Mouse (Mus musculus): ENCODE results near the gene Anxa1. TPM values are rescaled to one million over a fixed set of nuclear protein-coding genes. Genes with fewer than 3 reads are reported as not detected.
A peak's percentile ranks its signal among the peaks of the same experiment; 100 is the strongest.

The Anxa1 gene
- total RNA-seq, 2 experiments from 2014 or later: 33.7 to 35.6 TPM

GRCm38 (mm10) chr19:20385645-20386044 is 5.1 kb downstream of the Anxa1 start:
- intact Hi-C loops (cut with DNase I): no loop called here

GRCm38 (mm10) chr19:20381207-20381752 is 9.5 kb downstream of the Anxa1 start:
- intact Hi-C loops (cut with DNase I): no loop called here
- DNase-seq: no peak

More at GRCm38 (mm10) chr19:20385645-20386044, 5.1 kb downstream of the Anxa1 start:
- no peak for DNase-seq

GRCm38 (mm10) chr19:20370175-20370574 is 20.6 kb downstream of the Anxa1 start:
- no peak for DNase-seq
- intact Hi-C loops (cut with DNase I): no loop called here

DNA sequence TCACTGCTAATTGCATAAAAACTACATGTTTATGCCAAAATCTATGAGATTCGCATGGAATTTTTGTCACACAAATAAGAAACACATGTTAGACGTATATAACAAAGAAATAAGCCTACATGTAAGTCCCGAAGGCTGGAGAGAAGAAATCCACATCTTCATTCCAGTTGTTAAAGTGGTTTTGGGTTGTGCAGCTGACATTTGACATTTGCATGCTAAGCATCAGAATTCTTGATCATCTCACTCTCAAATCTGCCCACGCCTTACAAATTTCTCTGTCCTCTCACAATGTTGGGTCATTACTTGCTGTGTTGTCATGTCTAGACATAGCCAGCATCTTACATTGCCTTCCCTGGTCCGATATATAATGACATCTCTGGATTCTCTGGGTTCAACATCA is 24.2 kb downstream of the Anxa1 start:
- no peak for DNase-seq
- intact Hi-C loops (cut with DNase I): loop anchor here (10.0 kb wide), 1 partner anchor 398 kb away; no protein-coding TSS in a partner anchor

GRCm38 (mm10) chr19:20366010-20366409 is 24.7 kb downstream of the Anxa1 start:
- DNase-seq: no peak
- intact Hi-C loops (cut with DNase I): loop anchor here (10.0 kb wide), 1 partner anchor 399 kb away; no protein-coding TSS in a partner anchor

GRCm38 (mm10) chr19:20365364-20365763 is 25.4 kb downstream of the Anxa1 start:
- DNase-seq: no peak
- intact Hi-C loops (cut with DNase I): loop anchor here (10.0 kb wide), 1 partner anchor 399 kb away; no protein-coding TSS in a partner anchor

GRCm38 (mm10) chr19:20364931-20365330 is 25.8 kb downstream of the Anxa1 start:
- intact Hi-C loops (cut with DNase I): loop anchor here (10.0 kb wide), 1 partner anchor 400 kb away; no protein-coding TSS in a partner anchor
- no peak for DNase-seq

DNA sequence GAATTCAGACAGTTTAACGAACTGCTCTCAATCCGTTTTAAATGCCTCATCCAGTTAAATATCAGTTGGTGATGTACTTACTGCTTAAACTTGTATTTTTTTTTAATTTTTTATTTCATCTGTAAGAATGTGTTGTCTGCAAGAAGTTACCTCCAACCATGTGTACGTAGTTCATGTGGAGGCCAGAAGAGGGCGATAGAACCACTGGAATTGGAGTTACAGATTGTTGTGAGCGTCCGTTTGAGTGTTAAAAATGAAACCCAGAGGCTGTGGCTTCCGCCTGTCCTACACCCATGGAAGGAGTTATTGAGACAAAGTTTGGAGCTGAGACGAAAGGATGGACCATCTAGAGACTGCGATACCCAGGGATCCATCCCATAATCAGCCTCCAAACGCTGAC is 27.5 kb downstream of the Anxa1 start:
- intact Hi-C loops (cut with DNase I): loop anchor here (10.0 kb wide), 1 partner anchor 402 kb away; no protein-coding TSS in a partner anchor

DNA sequence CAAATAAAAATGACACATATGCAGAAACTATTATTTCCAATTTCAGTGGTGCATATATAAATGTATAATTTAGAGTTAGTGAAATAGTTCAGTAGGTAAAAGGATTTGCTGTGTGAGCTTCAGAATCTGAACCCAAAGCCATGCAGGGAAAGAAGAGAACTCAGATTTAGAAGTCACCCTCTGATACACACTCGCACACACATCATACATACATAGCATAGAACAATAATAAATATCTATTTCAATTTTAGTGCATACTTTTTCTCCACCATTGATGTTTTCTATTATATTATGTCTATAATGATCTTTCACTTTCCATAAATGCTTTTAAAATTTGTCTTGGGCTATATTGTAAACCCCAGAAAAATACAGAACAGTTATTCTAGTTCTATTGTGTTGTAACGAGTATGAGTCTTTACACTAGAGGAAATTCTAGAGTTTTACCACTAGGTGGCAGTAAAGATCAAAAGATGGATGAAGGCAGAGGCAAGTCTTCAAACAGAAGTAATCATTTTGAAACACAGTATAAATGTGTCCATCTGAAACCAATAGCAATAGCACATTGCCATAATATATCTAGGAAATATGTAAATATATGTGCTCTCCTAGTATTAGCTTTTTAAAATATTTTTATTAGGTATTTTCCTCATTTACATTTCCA is 28.7 kb downstream of the Anxa1 start:
- DNase-seq: no peak
- intact Hi-C loops (cut with DNase I): loop anchor here (1.0 to 10.0 kb wide), 2 partner anchors 72 to 403 kb away; no protein-coding TSS in a partner anchor

More for the DNA sequence above, 27.5 kb downstream of the Anxa1 start:
- DNase-seq: no peak

DNA sequence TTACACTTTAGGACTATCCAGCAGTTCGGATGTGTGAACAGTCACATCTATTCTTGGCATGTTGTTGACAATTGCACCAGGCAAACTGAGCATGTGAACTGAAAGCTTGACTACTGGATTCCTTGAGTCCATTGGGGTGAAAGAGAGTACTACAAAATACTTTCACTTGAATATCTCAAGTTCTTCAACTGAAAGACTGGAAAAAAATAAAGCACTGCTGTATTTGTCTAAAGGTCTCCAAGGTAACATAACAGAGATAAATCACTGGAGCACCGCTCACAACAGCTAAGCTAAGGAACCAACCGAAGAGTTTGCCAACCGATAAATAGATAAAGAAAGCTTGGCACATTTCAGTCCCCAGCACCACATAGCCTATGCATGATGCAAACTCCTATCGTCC is 32.1 kb downstream of the Anxa1 start:
- no peak for DNase-seq
- intact Hi-C loops (cut with DNase I): no loop called here

GRCm38 (mm10) chr19:20345317-20345917 is 45.3 kb downstream of the Anxa1 start:
- intact Hi-C loops (cut with DNase I): loop anchor here (2.0 to 10.0 kb wide), 3 partner anchors 1001 to 1473 kb away; no protein-coding TSS in a partner anchor
- DNase-seq: peak; percentile 66 to 81

GRCm38 (mm10) chr19:20344511-20345316 is 46.0 kb downstream of the Anxa1 start:
- peak; percentile 40 to 63 for DNase-seq
- intact Hi-C loops (cut with DNase I): loop anchor here (2.0 to 10.0 kb wide), 3 partner anchors 1000 to 1472 kb away; no protein-coding TSS in a partner anchor

GRCm38 (mm10) chr19:20344052-20344451 is 46.7 kb downstream of the Anxa1 start:
- intact Hi-C loops (cut with DNase I): loop anchor here (2.0 to 10.0 kb wide), 2 partner anchors 999 to 1369 kb away; no protein-coding TSS in a partner anchor
- no peak for DNase-seq

Other genes with a start within 250 kb of the Anxa1 start
- 10 to 100 TPM; 10.3 to 17.2 TPM for gene Aldh1a1, start 101.8 kb upstream of the Anxa1 start, total RNA-seq (2021)